Mouse (Mus musculus): ENCODE results near the gene Zscan10.

The Zscan10 gene

DNA sequence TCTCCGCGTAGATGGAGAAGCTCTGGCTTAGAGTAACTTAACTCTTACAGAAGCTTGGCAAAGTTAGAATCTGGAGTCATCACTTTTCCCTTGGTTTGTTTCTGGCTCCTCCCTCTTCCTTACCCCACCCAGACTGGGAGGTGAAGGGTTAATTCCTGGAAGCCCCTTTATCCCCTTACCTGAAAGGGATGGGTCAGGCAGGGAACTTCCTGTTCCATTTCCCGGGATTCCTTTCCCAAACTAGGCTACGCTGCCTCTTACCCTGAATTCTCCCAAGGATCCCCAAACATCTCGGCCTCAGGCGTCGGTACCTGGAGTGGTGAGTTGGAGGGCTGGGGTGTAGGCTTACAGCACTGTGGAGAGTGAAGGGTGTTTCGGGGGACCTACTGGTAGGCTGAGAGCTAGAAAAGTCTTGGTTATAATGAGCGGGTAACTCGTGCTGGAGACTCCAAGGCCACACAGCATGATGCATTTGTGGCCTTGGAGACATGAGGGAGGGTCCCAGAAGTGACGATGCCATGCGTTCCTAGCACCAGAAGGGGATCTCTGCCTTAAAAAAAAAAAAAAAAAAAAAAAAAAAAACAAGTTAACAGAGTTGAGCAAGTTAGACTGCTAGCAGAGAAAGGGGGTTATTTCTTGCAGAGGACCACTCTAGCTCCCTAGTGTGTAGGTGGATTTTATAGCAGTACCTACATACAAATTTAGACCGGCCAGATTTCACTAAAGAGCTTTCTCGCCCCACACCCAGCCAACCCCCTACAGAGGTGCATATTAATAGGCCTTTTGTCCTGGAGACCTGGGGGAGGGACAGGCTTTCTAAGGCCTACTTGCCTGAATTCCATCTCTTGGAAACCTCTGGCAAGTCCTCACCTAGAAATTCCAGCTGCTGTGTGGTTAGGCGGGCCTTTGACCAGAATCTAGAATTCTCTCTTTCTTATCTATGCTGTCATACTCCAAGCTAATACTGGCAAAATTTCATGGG, at the start of gene Zscan10:
Zscan10 (plus strand) TSS at position 216 of the 982 bp plus-strand sequence.
- DNase-seq (ENCODE audit: low read depth, low spot score) = peak; percentile 96

DNA sequence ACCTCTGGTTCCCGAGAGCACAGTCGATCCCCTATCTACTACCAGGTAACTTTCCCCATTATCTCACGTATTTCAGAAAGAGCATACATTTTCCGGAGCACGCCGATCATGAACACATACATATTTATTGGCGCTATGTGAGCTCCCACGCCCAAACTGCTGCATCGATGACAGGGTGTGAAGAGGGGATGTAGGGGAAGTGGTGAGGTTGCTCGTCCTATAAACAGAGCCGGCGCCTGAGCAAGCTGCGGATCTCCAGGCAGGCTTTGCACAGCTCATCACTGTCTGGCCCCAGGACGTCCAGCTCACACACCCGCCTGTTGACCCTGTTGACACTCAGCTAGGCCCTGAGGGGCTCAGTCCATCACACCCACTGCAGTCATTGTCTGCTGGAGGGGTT, 49.8 kb upstream of the Zscan10 start:
- peak; percentile 37 for DNase-seq (ENCODE audit: low read depth, low spot score)

DNA sequence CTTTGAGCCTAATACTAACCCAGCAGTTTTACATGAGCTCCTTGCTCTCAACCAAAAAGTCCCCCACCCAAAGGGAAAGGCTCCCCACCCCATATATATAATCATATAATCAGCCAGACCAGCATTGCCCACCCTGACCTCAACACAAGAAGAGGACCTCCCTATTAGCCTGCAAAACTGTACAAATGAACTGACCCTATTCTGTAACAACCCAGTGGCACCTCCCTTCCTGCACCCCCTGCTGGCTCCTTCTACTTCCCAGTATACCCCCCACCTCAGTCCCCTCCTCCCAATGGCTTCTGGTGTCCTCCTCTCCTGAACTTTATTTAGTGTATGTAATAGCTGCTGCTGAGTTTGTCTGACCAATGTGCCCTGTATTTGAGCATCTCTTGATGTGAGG, 49.2 kb upstream of the Zscan10 start:
- no peak for DNase-seq (ENCODE audit: low read depth, low spot score)

DNA sequence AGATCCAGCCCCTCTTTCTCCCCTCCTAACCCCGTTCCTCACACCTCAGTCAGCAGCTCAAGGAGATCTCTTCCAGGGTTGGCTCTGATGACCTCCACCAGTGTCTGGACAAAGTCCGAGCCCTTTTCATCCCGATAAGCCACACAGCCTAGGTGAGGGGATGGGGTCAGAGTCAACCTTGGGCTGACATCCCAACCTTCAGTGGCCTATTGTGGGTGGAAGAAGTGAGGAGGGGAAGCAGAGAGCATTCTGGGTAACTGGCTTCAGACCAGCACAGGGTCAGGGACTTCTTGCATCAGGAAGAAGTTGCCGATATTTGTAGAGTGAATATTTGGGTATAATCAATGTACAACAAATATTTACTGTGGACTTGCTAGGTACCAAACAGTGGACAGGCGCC, 48.7 kb upstream of the Zscan10 start:
- DNase-seq (ENCODE audit: low read depth, low spot score) = no peak

DNA sequence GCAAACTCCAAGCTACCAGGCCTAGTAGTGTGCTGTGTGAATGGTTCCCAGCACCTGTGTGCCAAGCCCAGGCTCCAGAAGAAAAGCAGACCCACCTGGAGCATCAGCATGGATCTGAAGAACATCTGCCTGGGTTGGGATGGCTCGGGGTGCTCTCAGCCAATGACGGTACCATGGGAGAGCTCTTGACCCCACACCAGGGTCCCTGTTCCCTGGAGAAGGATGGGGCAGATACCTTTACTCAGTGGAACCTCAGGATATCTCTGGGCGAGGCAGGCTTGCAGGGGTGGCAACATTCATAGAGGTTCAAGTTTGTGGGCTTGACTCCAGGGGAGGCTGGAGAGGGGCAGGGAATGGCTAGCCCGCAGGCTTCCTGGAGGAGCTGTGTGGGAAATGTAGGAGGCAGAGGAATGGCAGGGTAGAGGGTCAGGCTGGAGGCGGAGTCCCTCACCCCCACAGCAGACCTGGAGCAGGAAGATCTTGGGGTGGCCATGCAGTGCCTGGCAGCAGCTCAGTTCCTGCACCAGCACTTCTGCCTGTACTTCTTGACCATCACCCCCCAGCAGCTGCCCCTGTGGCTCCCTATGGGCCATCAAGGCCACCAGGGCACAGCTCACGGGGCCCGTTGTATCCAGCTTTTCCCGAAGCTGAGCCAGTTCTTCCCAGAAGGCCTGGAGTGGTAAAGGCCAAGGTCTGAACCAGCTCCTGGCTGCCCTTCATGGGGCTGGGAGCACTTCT, 47.6 kb upstream of the Zscan10 start:
- DNase-seq (ENCODE audit: low read depth, low spot score) = no peak

DNA sequence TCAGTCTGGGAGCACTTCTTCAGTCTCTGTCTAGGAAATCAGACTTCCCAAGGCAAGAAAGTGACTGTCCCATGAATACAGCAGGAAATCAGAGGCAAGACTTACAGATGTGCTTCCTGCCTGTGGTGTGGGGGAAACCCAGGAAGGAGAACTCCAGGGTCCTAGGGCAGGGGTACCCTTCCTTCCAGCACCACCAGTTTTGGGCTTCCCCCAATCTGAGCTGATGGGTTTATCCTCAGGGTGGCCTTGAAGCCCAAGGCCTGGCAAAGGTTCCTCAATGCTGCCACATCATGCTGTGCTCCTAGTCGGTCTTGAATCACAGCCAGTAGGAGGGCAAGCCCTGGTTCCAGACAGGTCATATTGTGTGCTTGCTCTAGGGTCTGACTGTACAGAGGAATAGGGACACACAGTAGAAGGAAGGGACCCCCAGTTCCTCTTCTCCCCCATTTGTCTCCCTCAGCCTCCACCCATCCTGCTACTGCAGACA, 47.0 kb upstream of the Zscan10 start:
- no peak for DNase-seq (ENCODE audit: low read depth, low spot score)

DNA sequence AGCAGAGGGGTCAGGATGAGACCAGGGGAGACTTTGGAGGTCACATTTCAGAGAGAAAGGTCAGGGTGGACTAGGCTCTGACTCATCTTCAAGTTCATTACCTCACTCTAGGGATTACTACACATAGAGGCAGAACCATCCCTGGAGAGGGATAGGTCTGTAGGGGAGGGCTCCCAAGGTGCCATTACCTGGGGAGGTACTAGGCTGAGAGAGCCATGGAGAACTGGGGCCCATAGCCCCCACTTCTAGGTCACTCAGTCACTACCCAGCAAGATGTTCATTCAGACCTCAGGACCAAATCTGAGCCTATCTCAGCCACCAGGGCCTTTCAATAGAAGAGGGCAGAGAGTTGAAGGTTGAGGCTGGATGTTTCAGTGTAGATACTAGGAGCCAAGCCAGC, 46.3 kb upstream of the Zscan10 start:
- DNase-seq (ENCODE audit: low read depth, low spot score) = no peak

DNA sequence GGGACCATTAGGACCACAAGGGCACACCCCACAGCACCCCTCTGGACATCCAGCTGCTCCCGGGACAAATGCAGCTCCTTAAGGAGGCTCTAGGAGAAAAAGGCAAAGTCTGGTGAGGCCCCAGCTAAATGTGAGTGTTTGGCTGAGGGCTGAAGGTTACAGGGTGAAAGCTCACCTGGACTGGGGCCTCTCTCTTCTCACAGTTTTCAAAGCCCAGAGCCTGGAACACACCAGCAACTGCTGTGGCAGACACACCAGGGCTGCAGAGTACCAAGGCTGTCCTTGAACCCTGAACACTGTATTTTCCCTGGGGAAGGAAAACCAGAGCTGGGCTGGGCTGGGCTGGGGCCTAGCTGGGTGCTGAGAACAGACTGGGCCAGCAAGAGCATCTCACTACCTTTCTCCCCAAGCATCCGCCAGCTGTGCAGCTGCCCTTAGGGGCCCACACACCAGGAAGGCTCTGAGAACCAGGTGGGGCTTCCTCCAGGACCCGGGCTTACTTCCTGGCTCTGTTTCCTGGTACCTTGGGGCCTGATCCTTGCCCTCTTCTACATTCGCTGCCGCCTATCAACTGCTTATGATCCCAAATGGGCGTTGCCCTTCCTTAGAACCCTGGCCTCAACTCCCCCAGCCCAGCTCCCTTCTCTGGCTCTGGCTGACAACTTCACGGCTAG, 45.3 kb upstream of the Zscan10 start:
- no peak for DNase-seq (ENCODE audit: low read depth, low spot score)

DNA sequence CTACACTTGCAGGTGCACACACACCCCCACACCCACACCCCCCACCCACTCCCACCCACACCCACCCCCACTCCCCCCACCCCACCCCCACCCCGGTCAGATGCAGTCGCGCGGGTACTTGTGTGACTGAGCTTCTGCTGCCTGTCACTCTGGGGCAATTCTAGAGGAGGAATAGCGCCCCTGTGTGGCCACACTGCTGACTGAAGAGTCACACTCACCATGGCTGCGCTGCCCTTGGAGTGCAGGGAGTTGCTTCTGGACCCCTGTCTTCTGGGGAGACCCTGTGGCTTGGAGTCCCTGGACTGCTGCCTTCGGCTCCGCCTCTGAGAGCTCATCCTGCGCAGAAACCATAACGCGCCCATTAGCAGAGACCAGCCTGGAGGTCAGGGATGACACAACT, 40.9 kb upstream of the Zscan10 start:
- peak; percentile 87 for DNase-seq (ENCODE audit: low read depth, low spot score)

DNA sequence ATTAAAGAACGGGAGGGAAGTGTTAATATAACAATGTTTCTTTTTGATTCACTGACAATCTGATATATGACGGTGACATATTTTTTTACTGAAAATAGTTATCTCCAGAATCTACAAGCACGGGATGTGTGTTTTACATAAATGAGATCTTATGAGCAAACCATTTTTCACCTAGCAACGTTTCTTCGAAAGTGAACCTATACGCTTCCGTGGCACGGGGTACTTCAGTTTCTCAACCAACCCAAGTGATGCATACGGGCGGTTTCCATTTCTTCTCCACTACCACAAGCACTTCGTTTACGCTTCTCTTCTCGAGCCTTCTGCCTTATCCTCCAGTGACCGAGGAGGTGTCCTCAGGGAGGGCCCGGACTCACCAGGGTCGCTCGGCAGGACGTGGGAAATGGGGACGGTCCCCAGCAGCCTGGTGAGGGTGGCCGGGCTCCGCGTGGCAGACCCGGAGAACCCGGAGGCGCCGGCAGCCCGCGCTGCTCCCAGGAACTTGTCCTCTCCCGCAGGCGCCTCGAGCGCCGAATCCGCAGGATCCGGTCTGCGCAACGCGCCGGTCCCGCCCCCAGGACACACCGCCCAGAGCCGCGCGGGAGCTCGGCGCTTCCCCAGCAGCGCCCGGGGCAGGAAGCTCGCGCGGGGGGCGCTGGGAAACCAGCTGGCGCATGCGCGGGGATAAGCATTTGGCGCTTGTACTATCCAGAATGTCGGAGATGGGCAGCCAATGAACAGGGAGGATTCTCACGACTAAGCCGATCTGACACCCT, 36.9 kb upstream of the Zscan10 start, which contains the start of gene Zfp213:
Zfp213 (minus strand) TSS at position 644 of the 773 bp plus-strand sequence.
- peak; percentile 98 for DNase-seq (ENCODE audit: low read depth, low spot score)

DNA sequence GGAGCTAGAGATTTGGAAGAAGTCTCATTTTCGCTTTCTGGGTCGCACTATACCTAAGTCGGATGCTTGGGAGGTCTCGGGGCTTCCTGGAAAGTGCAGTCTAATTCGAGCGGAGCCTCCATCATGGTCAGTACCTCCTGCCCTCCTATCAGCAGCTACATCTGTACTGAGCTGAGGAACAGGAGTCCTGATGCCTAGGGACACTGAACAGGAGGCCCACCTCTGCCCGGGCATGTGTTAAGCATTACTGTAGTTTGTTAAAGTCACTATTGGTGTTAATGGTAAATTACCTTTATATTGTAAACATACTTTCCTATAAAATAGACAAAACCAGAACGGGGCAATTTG, 36.3 kb upstream of the Zscan10 start:
- no peak for DNase-seq (ENCODE audit: low read depth, low spot score)

DNA sequence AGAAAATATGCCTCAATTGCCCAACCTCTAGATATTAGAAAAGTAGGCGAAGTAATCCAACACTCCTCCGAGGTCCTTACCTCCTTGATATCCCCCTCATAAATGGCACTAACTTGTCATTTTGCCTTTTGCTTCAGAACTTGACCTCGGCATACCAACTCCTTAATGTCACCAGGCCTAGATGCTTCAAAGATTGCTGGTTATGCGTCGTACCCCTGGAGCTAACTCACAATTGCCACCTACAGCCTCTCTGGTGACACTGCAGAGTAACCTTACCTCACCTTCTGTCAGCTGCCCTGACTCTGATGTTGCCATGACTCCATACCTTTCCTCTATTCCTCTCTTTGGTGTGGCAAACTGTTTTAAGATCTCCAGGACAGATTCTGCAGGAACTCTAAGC, 33.9 kb upstream of the Zscan10 start:
- DNase-seq (ENCODE audit: low read depth, low spot score) = peak; percentile 51

DNA sequence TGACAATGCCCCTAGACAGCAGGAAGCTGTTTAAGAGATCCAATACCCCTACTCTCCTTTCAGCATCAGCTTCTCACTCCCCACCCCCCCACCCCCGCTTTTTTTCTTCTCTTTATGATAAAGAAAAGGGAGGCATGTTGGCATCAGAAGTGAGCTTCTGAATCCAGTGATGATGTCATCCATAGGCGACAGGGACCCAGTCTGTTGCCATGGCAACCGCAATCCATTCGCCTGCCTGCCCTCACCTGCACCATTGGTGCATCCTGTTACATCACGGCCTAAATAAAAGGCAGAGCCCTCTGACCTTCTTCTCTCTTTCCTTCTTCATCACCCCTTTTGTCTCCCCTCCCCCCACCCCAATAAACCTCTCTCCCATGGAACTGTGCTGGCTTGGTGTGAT, 32.3 kb upstream of the Zscan10 start:
- peak; percentile 81 for DNase-seq (ENCODE audit: low read depth, low spot score)

DNA sequence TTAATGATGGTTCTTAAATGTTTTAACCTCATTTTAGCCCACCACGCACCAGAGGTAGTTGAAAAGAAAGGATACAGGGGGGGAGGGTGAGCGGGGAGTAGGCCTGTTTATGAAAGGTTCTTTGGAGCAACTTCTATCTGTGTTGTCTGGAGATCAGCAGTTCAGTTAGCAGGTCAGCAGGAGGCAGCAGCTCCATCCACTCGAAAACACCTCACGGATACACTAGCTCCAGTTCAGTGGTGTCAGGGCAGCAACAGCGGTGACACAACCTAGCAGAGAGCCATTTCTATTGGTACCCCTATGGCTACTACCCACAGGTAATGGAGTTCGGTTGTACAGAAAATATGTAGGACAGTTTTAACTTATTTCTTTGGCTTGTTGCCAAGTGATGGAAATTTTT, 30.6 kb upstream of the Zscan10 start:
- peak; percentile 75 for DNase-seq (ENCODE audit: low read depth, low spot score)

DNA sequence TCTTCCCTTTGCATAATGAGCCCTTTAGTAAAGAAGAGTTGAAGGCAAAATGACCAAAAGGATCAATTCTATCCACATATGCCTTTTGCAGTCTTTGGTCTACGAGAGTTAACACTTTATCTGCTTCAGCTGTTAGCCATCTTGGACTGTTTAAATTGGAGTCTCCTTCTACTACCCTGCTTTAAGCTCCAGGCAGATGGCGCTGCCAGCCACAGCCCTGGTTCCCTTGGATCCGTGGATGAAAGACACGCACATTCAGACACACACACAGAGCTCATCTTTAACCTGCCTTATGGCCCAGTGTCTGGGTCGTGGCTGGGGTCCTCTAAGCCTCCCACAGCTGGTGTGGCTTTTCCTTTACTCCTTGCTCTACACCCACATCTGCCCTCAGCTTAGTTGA, 29.6 kb upstream of the Zscan10 start:
- DNase-seq (ENCODE audit: low read depth, low spot score) = no peak

DNA sequence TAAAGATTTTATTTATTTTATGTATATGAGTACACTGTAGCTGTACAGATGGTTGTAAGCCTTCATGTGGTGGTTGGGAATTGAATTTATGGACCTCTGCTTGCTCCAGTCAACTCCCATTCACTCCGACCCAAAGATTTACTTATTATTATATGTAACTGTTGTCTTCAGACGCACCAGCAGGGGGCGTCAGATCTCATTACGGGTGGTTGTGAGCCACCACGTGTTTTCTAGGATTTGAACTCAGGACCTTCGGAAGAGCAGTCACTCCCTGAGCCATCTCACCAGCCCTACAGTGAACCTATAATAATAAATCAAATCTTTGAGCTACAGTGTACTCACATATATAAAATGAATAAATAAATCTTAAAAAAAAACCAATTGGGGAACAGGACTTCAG, 28.6 kb upstream of the Zscan10 start:
- DNase-seq (ENCODE audit: low read depth, low spot score) = peak; percentile 60

DNA sequence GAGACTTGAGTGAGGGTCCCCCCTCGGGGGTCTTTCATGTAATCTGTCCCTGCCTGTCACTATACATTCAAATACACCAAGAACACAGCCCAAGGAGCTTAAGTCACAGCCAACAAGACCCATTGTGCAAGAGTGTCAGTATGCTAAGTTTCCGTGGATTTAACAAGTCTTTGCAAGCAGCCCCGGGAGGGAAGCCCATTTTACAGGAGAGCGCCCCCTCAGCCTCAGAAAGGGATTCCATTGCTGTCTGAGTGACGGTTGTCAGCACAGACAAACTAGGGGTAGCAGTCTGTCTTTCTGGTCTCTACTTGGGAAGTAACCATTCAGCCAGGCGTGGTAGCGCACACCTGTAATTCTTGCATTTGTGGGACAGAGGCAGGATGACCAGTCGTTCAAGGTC, 26.5 kb upstream of the Zscan10 start:
- peak; percentile 51 for DNase-seq (ENCODE audit: low read depth, low spot score)

DNA sequence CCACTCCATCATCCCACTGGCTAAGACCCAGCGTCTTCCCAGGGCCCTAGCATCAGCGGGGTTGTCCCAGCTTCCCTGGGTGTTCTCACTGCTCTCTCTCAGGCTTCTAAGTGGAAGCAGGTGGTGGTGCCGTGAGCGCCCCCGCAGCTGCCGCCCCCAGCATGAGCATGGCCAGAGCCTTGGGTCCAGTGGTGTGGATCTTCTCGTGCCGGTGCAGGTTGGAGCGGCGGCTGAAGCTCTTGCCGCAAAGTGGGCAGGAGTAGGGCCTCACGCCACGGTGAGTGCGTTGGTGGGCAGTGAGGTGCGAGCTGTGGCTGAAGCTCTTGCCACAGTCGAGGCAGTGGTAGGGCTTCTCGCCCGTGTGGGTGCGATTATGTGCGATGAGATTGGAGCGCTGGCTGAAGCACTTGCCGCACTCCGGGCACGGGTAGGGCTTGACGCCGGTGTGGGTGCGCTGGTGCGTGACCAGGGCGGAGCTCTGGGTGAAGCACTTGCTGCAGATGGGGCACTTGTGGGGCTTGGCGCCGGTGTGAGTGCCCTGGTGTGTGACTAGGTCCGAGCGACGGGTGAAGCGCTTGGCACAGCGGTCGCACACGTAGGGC, 24.6 kb upstream of the Zscan10 start:
- DNase-seq (ENCODE audit: low read depth, low spot score) = peak; percentile 59

DNA sequence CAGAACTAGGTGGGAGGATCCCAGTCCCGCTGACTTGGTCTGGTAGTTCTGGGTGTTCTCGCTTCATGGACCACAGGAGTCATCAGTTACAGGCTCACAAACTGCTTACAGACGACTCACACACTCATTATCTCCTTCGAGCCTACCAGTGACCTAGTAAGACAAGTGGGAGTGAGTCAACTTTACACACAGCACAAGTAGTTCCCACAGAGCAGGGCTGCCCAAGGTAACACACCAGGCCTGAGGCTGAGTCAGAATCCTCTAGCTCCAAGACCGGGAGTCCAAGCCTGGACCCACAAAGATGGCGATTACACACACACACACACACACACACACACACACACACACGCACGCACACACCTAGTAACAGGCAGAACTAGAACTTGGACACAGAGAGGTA, 15.9 kb upstream of the Zscan10 start:
- DNase-seq (ENCODE audit: low read depth, low spot score) = no peak

DNA sequence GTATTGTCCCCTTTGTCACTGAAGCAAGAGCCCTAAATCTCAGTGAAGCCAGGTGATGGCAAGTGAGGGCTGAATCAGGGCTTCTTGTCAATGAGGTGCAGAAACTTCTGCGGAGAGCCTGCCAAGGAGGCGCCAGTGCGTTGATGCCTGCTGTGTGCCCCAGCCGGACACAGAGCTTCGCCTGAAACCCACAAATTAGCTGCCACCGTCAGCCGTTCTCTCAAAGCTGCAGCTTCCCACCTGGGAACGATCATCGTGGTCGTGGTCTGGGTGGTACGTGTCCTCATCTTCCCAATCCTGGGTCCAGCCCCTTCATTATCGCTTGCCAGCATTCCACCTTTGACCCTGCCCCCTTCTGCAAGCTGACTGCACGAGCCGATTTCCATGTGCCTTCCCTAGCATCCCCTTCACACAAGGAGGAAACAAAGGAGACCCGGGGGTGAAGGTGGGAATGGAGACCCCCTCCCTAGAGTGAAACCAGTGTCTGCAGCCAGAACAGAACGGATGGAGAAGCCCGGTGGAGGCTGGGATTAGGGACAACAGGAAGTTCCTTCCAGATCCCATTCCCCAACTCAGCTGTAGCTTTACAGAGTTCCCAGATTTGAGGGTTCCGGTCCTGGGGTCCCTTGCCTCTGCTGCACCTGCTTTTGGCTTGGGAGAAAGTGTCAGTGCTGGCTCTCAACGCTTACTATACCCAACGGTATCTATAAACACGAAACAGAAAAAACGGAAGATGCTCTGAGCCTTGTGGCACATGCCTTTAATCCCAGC, 14.8 kb upstream of the Zscan10 start:
- DNase-seq (ENCODE audit: low read depth, low spot score) = peak; percentile 88

Measured in ZHBTc4 (cell line).